Mouse (Mus musculus) intestine, embryonic 15.5 days (tissue): Measurements from ENCODE around the gene Hrc. TPM values are rescaled to one million over a fixed set of nuclear protein-coding genes. Genes with fewer than 3 reads are reported as not detected.

Experiments used
- ATAC-seq: fragments of 200-750 bp; cut with Nextera tagmentation; 2 replicates; pipeline ENCODE4 v1.8.0; 2017; ENCODE audit warnings: moderate TSS enrichment, moderate library complexity
- H3K27ac ChIP-seq: fragments of 300-500 bp; sonication (generic); 2 replicates; pipeline ENCODE4 v1.5.1; 2015; ENCODE audit warnings: mild to moderate bottlenecking, inconsistent platforms
- H3K27me3 ChIP-seq: fragments of 300-500 bp; sonication (generic); replicated peaks from 2 replicates; pipeline ENCODE4 v1.6.1; 2015; ENCODE audit warnings: inconsistent platforms
- H3K36me3 ChIP-seq: fragments of 300-500 bp; sonication (generic); 2 replicates; pipeline ENCODE4 v1.6.1; 2015; ENCODE audit warnings: inconsistent platforms
- H3K4me1 ChIP-seq: fragments of 300-500 bp; sonication (generic); replicated peaks from 2 replicates; pipeline ENCODE4 v1.6.1; 2015; ENCODE audit warnings: inconsistent platforms
- H3K4me2 ChIP-seq: fragments of 300-500 bp; sonication (generic); replicated peaks from 2 replicates; pipeline ENCODE4 v1.6.1; 2015; ENCODE audit warnings: mild to moderate bottlenecking, inconsistent platforms
- H3K4me3 ChIP-seq: fragments of 300-500 bp; sonication (generic); replicated peaks from 2 replicates; pipeline ENCODE4 v1.5.1; 2015; ENCODE audit warnings: inconsistent platforms
- H3K9ac ChIP-seq: fragments of 300-500 bp; sonication (generic); 2 replicates; pipeline ENCODE4 v1.6.1; 2015; ENCODE audit warnings: inconsistent platforms
- H3K9me3 ChIP-seq: fragments of 300-500 bp; sonication (generic); 2 replicates; pipeline ENCODE4 v1.6.1; 2016; ENCODE audit warnings: inconsistent platforms
- WGBS: fragments of 180-500 bp; shearing (Covaris S2); methylation state at CpG from one replicate; pipeline ENCODE4 v1.1.7; 2015; 5-methylcytosine and 5-hydroxymethylcytosine counted together
- polyA plus RNA-seq: library from polyadenylated mRNA; unstranded; fragments of >200 nt; fragmentation: Nextera tagmentation; extraction: Ambion mirVana; gene quantifications from 2 replicates; pipeline ENCODE4 v1.2.1, GENCODE M21; 2015

The Hrc gene
- polyA plus RNA-seq = 0.97 and 1.2 TPM in 2 replicates

- H3K9ac ChIP-seq = no peak within 1 kb of the TSS
These were observed at the start of gene Hrc for GRCm38 (mm10) chr7:45335056-45335455. Hrc (plus strand) TSS chr7:45335290.

GRCm38 (mm10) chr7:45286486-45286885 is 48.6 kb upstream of the Hrc start:
- Histone ChIP-seq H3K9ac (no peak overlapping the region), H3K27me3 (no peaks in the 10 kb centered on the region), H3K9me3 (no peaks in the 10 kb centered on the region), H3K27ac (no peak overlapping the region), H3K4me2 (no peak overlapping the region), H3K36me3 (no peaks in the 10 kb centered on the region), H3K4me3 (no peak overlapping the region), H3K4me1 (no peaks in the 10 kb centered on the region)
- ATAC-seq = no peak
- WGBS = 80% methylated on average over 13 of the region's 13 CpGs

More at GRCm38 (mm10) chr7:45335056-45335455, at the start of gene Hrc:
- H3K27me3 ChIP-seq = no peaks in the 10 kb centered on the region
- no peak for ATAC-seq
- no peak within 1 kb of the TSS; the same call in 1 of the 2 replicates for H3K4me3 ChIP-seq
- WGBS = 31% methylated on average over 5 of the region's 5 CpGs
- H3K9me3 ChIP-seq = no peaks in the 10 kb centered on the region
- 0 out of 2 replicates have a peak within 1 kb of the TSS, but pooled peaks have one; percentile 90 for H3K27ac ChIP-seq
- H3K4me2 ChIP-seq = peak within 1 kb of the TSS; percentile 94
- no peaks in the 10 kb centered on the region; the same call in 1 of the 2 replicates for H3K36me3 ChIP-seq
- peaks cover 55% of the 10 kb centered on the region for H3K4me1 ChIP-seq

GRCm38 (mm10) chr7:45296626-45297025 is 38.5 kb upstream of the Hrc start:
- peaks cover 5% of the 10 kb centered on the region for H3K4me1 ChIP-seq
- no peak overlapping the region for H3K9ac ChIP-seq
- H3K27ac ChIP-seq = no peak overlapping the region
- H3K27me3 ChIP-seq = 0 out of 2 replicates have a peak, but pooled peaks cover 2% of the 10 kb centered on the region
- no peaks in the 10 kb centered on the region for H3K9me3 ChIP-seq
- no peak overlapping the region for H3K4me3 ChIP-seq
- H3K36me3 ChIP-seq = no peaks in the 10 kb centered on the region
- 79% methylated on average over 1 of the region's 1 CpGs for WGBS
- ATAC-seq = no peak
- no peak overlapping the region for H3K4me2 ChIP-seq

- ATAC-seq = no peak
- 62% methylated on average over 3 of the region's 3 CpGs for WGBS
- Histone ChIP-seq H3K9ac (no peak overlapping the region), H3K9me3 (no peaks in the 10 kb centered on the region), H3K4me2 (no peak overlapping the region), H3K36me3 (no peaks in the 10 kb centered on the region), H3K4me3 (no peak overlapping the region), H3K27me3 (0 out of 2 replicates have a peak, but pooled peaks cover 2% of the 10 kb centered on the region), H3K4me1 (peaks cover 5% of the 10 kb centered on the region), H3K27ac (no peak overlapping the region)
These were observed 37.5 kb upstream of the Hrc start for GRCm38 (mm10) chr7:45297563-45297962.

GRCm38 (mm10) chr7:45299752-45300151 is 35.3 kb upstream of the Hrc start:
- H3K27me3 ChIP-seq = no peaks in the 10 kb centered on the region
- H3K36me3 ChIP-seq = 0 out of 2 replicates have a peak, but pooled peaks cover 7% of the 10 kb centered on the region
- no peak overlapping the region for H3K4me2 ChIP-seq
- no peak overlapping the region for H3K9ac ChIP-seq
- H3K27ac ChIP-seq = no peak overlapping the region
- no peaks in the 10 kb centered on the region for H3K9me3 ChIP-seq
- WGBS = 14% methylated on average over 5 of the region's 5 CpGs
- no peak overlapping the region for H3K4me3 ChIP-seq
- peak; percentile 79 for ATAC-seq
- H3K4me1 ChIP-seq = peaks cover 7% of the 10 kb centered on the region

- Histone ChIP-seq H3K36me3 (0 out of 2 replicates have a peak, but pooled peaks cover 7% of the 10 kb centered on the region), H3K27ac (no peak overlapping the region), H3K4me3 (no peak overlapping the region), H3K27me3 (no peaks in the 10 kb centered on the region), H3K4me2 (no peak overlapping the region), H3K9me3 (no peaks in the 10 kb centered on the region), H3K4me1 (peaks cover 9% of the 10 kb centered on the region), H3K9ac (no peak overlapping the region)
- no peak; the same call in none of the 2 replicates for ATAC-seq
- WGBS = 13% methylated on average over 6 of the region's 6 CpGs
These were observed 34.8 kb upstream of the Hrc start for GRCm38 (mm10) chr7:45300270-45300669.

GRCm38 (mm10) chr7:45302626-45303025 is 32.5 kb upstream of the Hrc start:
- Histone ChIP-seq H3K9ac (no peak overlapping the region), H3K36me3 (0 out of 2 replicates have a peak, but pooled peaks cover 7% of the 10 kb centered on the region), H3K4me3 (no peak overlapping the region), H3K9me3 (no peaks in the 10 kb centered on the region), H3K4me1 (peaks cover 9% of the 10 kb centered on the region), H3K4me2 (no peak overlapping the region), H3K27ac (no peak overlapping the region), H3K27me3 (no peaks in the 10 kb centered on the region)
- WGBS = 67% methylated on average over 8 of the region's 8 CpGs
- ATAC-seq = no peak

GRCm38 (mm10) chr7:45304869-45305268 is 30.2 kb upstream of the Hrc start:
- no peaks in the 10 kb centered on the region for H3K27me3 ChIP-seq
- peak overlapping the region; percentile 30 for H3K4me2 ChIP-seq
- H3K4me3 ChIP-seq = no peak overlapping the region; the same call in 1 of the 2 replicates
- H3K9me3 ChIP-seq = no peaks in the 10 kb centered on the region
- H3K27ac ChIP-seq = no peak overlapping the region
- no peak overlapping the region for H3K9ac ChIP-seq
- 27% methylated on average over 11 of the region's 13 CpGs for WGBS
- peak; percentile 41 for ATAC-seq
- peaks cover 10% of the 10 kb centered on the region for H3K4me1 ChIP-seq
- 0 out of 2 replicates have a peak, but pooled peaks cover 7% of the 10 kb centered on the region for H3K36me3 ChIP-seq

GRCm38 (mm10) chr7:45305275-45305674 is 29.8 kb upstream of the Hrc start:
- Histone ChIP-seq H3K27ac (no peak overlapping the region), H3K9me3 (no peaks in the 10 kb centered on the region), H3K9ac (no peak overlapping the region), H3K36me3 (peaks cover 9% of the 10 kb centered on the region; the same call in 1 of the 2 replicates), H3K4me1 (peaks cover 6% of the 10 kb centered on the region), H3K4me2 (peak overlapping the region; percentile 30), H3K27me3 (no peaks in the 10 kb centered on the region), H3K4me3 (no peak overlapping the region)
- ATAC-seq = peak; percentile 81
- WGBS = 10% methylated on average over 17 of the region's 17 CpGs

GRCm38 (mm10) chr7:45308551-45309240 is 26.4 kb upstream of the Hrc start:
- no peak overlapping the region for H3K4me3 ChIP-seq
- no peak overlapping the region for H3K9ac ChIP-seq
- H3K4me2 ChIP-seq = no peak overlapping the region
- H3K4me1 ChIP-seq = peaks cover 14% of the 10 kb centered on the region
- WGBS = 68% methylated on average over 15 of the region's 15 CpGs
- H3K27ac ChIP-seq = no peak overlapping the region
- H3K36me3 ChIP-seq = peaks cover 2% of the 10 kb centered on the region; the same call in 1 of the 2 replicates
- no peaks in the 10 kb centered on the region for H3K27me3 ChIP-seq
- H3K9me3 ChIP-seq = no peaks in the 10 kb centered on the region
- no peak for ATAC-seq

- H3K27me3 ChIP-seq = no peaks in the 10 kb centered on the region
- peaks cover 2% of the 10 kb centered on the region; the same call in 1 of the 2 replicates for H3K36me3 ChIP-seq
- 18% methylated on average over 9 of the region's 9 CpGs for WGBS
These were observed 25.6 kb upstream of the Hrc start for GRCm38 (mm10) chr7:45309455-45309854.

GRCm38 (mm10) chr7:45312023-45312422 is 23.1 kb upstream of the Hrc start:
- no peak overlapping the region for H3K9ac ChIP-seq
- peak; percentile 37; the same call in 1 of the 2 replicates for ATAC-seq
- no peak overlapping the region for H3K27ac ChIP-seq
- peaks cover 2% of the 10 kb centered on the region; the same call in 1 of the 2 replicates for H3K36me3 ChIP-seq
- no peak overlapping the region for H3K4me3 ChIP-seq
- no peaks in the 10 kb centered on the region for H3K27me3 ChIP-seq
- H3K4me1 ChIP-seq = peaks cover 13% of the 10 kb centered on the region; the same call in 1 of the 2 replicates
- 0 out of 2 replicates have a peak overlapping the region, but pooled peaks have one; percentile 6 for H3K4me2 ChIP-seq
- H3K9me3 ChIP-seq = no peaks in the 10 kb centered on the region
- 24% methylated on average over 8 of the region's 8 CpGs for WGBS

More at GRCm38 (mm10) chr7:45309455-45309854, 25.6 kb upstream of the Hrc start:
- Histone ChIP-seq H3K4me3 (no peak overlapping the region), H3K4me2 (no peak overlapping the region), H3K9ac (no peak overlapping the region), H3K4me1 (peaks cover 16% of the 10 kb centered on the region), H3K27ac (no peak overlapping the region), H3K9me3 (no peaks in the 10 kb centered on the region)
- no peak for ATAC-seq
